ENCODE assay signal across 20 mouse cellular contexts in genomic region chr12:16425980-16426379, GRCm38 (mm10).
DNase-seq lines count a peak whose midpoint lies in the region; ATAC-seq and TF ChIP-seq lines count a peak whose summit lies in the region.
"Had no signal": no experiment of that assay in that cellular context is flagged by ENCODE, and none has a peak within 500 bp of the region (broad histone marks: within the 10 kb centered on the region; RNA-seq: fewer than 3 reads in every experiment).

No protein-coding gene starts in this region.

- TF ChIP-seq POLR2A in limb, embryonic 14.5 days (IDR thresholded peaks at IDR 0.05; ENCODE audit: borderline replicate concordance, extremely low read depth, insufficient read depth, insufficient read length) = no peak
- no peak for TF ChIP-seq POLR2A in embryonic fibroblast, embryonic 13.5 days (IDR thresholded peaks at IDR 0.05; ENCODE audit: low read depth, low read length)

- H3K36me3 ChIP-seq in limb, embryonic 14.5 days (ENCODE audit: control insufficient read depth, insufficient read depth, low read length) = no peaks in the 10 kb centered on the region
- H3K36me3 ChIP-seq in limb, embryonic 10.5 days = no peaks in the 10 kb centered on the region
- no peaks in the 10 kb centered on the region for H3K36me3 ChIP-seq in stomach, embryonic 15.5 days
- no peaks in the 10 kb centered on the region for H3K36me3 ChIP-seq in stomach, postnatal 0 days (ENCODE audit: control insufficient read depth, insufficient read depth, low read length)
- H3K36me3 ChIP-seq: embryonic facial prominence, embryonic 15.5 days; heart, embryonic 12.5 days; hindbrain, embryonic 12.5 days had no signal

- no peak overlapping the region for H3K4me2 ChIP-seq in limb, embryonic 14.5 days (replicated peaks; ENCODE audit: low read depth, low read length, severe bottlenecking)
- H3K4me2 ChIP-seq in stomach, embryonic 15.5 days = no peak overlapping the region
- no peak overlapping the region for H3K4me2 ChIP-seq in stomach, postnatal 0 days (replicated peaks; ENCODE audit: low read depth)
- H3K4me2 ChIP-seq: embryonic facial prominence, embryonic 15.5 days; heart, embryonic 12.5 days; hindbrain, embryonic 12.5 days had no signal

- TF ChIP-seq EP300 in stomach, postnatal 0 days (optimal IDR thresholded peaks at IDR 0.05) = no peak

- no peak for ATAC-seq in limb, embryonic 14.5 days (ENCODE audit: low FRiP score, low read depth)
- peak; percentile 50; the same call in 1 of the 2 replicates for ATAC-seq in stomach, embryonic 15.5 days (ENCODE audit: insufficient read depth, low FRiP score, low read depth)
- no peak for ATAC-seq in stomach, postnatal 0 days (ENCODE audit: low FRiP score, low TSS enrichment)
- ATAC-seq in erythroid progenitor cell, adult 5-6 weeks (replicated peaks; ENCODE audit: low FRiP score, poor library complexity, severe bottlenecking) = no peak
- ATAC-seq: forebrain, embryonic 14.5 days; hindbrain, embryonic 16.5 days; inflammation-experienced regulatory T-cells, adult 6 months had no signal

- H3K27me3 ChIP-seq in limb, embryonic 14.5 days (ENCODE audit: control insufficient read depth, insufficient read depth, low read length) = no peaks in the 10 kb centered on the region
- H3K27me3 ChIP-seq in limb, embryonic 10.5 days (ENCODE audit: low read depth, poor library complexity, severe bottlenecking) = no peaks in the 10 kb centered on the region
- H3K27me3 ChIP-seq in stomach, embryonic 15.5 days (replicated peaks) = no peaks in the 10 kb centered on the region
- H3K27me3 ChIP-seq in stomach, postnatal 0 days (ENCODE audit: control insufficient read depth, insufficient read depth, low read length) = no peaks in the 10 kb centered on the region
- H3K27me3 ChIP-seq: embryonic facial prominence, embryonic 15.5 days; heart, embryonic 12.5 days; hindbrain, embryonic 12.5 days had no signal

- DNase-seq in limb, embryonic 14.5 days (ENCODE audit: low spot score) = peak; percentile 53
- no peak for DNase-seq in limb, embryonic 10.5 days (ENCODE audit: low spot score)
- DNase-seq in stomach, postnatal 0 days (ENCODE audit: low spot score) = no peak
- no peak for DNase-seq in cerebellum, postnatal 4 days (ENCODE audit: low spot score in 2 of 2)
- DNase-seq: adrenal gland, postnatal 10 days; cerebellum, adult 11-12 months; cerebellum, adult 9-10 months; cerebellum, postnatal 25 days; gastrocnemius, adult 2 months; gastrocnemius, postnatal 25 days; heart, postnatal 4 days had no signal

- no peak overlapping the region for H3K9ac ChIP-seq in limb, embryonic 14.5 days (ENCODE audit: low read depth, low read length, severe bottlenecking)
- no peak overlapping the region for H3K9ac ChIP-seq in stomach, embryonic 15.5 days
- no peak overlapping the region for H3K9ac ChIP-seq in stomach, postnatal 0 days (ENCODE audit: low read length)
- H3K9ac ChIP-seq: embryonic facial prominence, embryonic 15.5 days; heart, embryonic 12.5 days; hindbrain, embryonic 12.5 days had no signal

- no peak for TF ChIP-seq CTCF in stomach, postnatal 0 days (IDR thresholded peaks at IDR 0.05; ENCODE audit: low read depth)
- no peak for TF ChIP-seq CTCF in embryonic fibroblast, embryonic 13.5 days (IDR thresholded peaks at IDR 0.05; ENCODE audit: borderline replicate concordance, insufficient read depth, low read length)

- H3K9me3 ChIP-seq in limb, embryonic 14.5 days (ENCODE audit: control insufficient read depth, low read length) = no peaks in the 10 kb centered on the region
- H3K9me3 ChIP-seq in limb, embryonic 10.5 days (replicated peaks) = no peaks in the 10 kb centered on the region
- H3K9me3 ChIP-seq in stomach, embryonic 15.5 days = no peaks in the 10 kb centered on the region
- H3K9me3 ChIP-seq in stomach, postnatal 0 days (ENCODE audit: control insufficient read depth, low read length) = no peaks in the 10 kb centered on the region
- H3K9me3 ChIP-seq: embryonic facial prominence, embryonic 15.5 days; heart, embryonic 12.5 days; hindbrain, embryonic 12.5 days had no signal

- H3K4me3 ChIP-seq in limb, embryonic 14.5 days (replicated peaks; ENCODE audit: low read length) = no peak overlapping the region
- no peak overlapping the region for H3K4me3 ChIP-seq in limb, embryonic 10.5 days
- no peak overlapping the region for H3K4me3 ChIP-seq in stomach, embryonic 15.5 days (replicated peaks)
- H3K4me3 ChIP-seq in stomach, postnatal 0 days (ENCODE audit: low read depth, low read length) = no peak overlapping the region
- H3K4me3 ChIP-seq in embryonic fibroblast, embryonic 13.5 days (ENCODE audit: insufficient read depth, low read length) = no peak overlapping the region
- H3K4me3 ChIP-seq: embryonic facial prominence, embryonic 15.5 days; gastrocnemius, adult 2 months; heart, embryonic 12.5 days; hindbrain, embryonic 12.5 days had no signal

- WGBS in limb, embryonic 14.5 days = 82% methylated on average over 5 of the region's 5 CpGs
- WGBS in limb, embryonic 10.5 days = 90% methylated on average over 5 of the region's 5 CpGs
- WGBS in stomach, embryonic 15.5 days = 59% methylated on average over 5 of the region's 5 CpGs
- WGBS in stomach, postnatal 0 days = 44% methylated on average over 5 of the region's 5 CpGs

- H3K27ac ChIP-seq in limb, embryonic 14.5 days (replicated peaks; ENCODE audit: low read depth, low read length) = no peak overlapping the region
- H3K27ac ChIP-seq in limb, embryonic 10.5 days = no peak overlapping the region
- no peak overlapping the region for H3K27ac ChIP-seq in stomach, embryonic 15.5 days
- no peak overlapping the region for H3K27ac ChIP-seq in stomach, postnatal 0 days (replicated peaks)
- peak overlapping the region; percentile 55; the same call in 1 of the 2 replicates for H3K27ac ChIP-seq in embryonic fibroblast, embryonic 13.5 days (ENCODE audit: insufficient read depth, low read length)
- H3K27ac ChIP-seq: embryonic facial prominence, embryonic 15.5 days; gastrocnemius, adult 2 months; hindbrain, embryonic 12.5 days had no signal

- no peaks in the 10 kb centered on the region for H3K4me1 ChIP-seq in limb, embryonic 14.5 days (ENCODE audit: control insufficient read depth, insufficient read depth, low read length)
- no peaks in the 10 kb centered on the region for H3K4me1 ChIP-seq in limb, embryonic 10.5 days
- no peaks in the 10 kb centered on the region for H3K4me1 ChIP-seq in stomach, embryonic 15.5 days
- H3K4me1 ChIP-seq in stomach, postnatal 0 days (replicated peaks; ENCODE audit: control insufficient read depth, insufficient read depth) = no peaks in the 10 kb centered on the region
- peaks cover 3% of the 10 kb centered on the region; the same call in 1 of the 2 replicates for H3K4me1 ChIP-seq in embryonic fibroblast, embryonic 13.5 days (ENCODE audit: control insufficient read depth, insufficient read depth, low read length)
- H3K4me1 ChIP-seq: hindbrain, embryonic 12.5 days had no signal
